Mouse (Mus musculus) splenic B cell, adult 2 months (primary cell): ENCODE results near the gene Arrdc1.

ENCODE experiments used
- DNase-seq: peaks from one replicate; pipeline ENCODE4 v3.0.0-alpha.2; 2011; ENCODE audit warnings: low read depth, low spot score
- H3K27me3 ChIP-seq: 2 replicates; pipeline ENCODE4 v1.6.1; 2012; ENCODE audit warnings: mild to moderate bottlenecking, low read length, moderate library complexity, mixed read lengths; ENCODE audit not compliant: control insufficient read depth, poor library complexity, insufficient read depth, severe bottlenecking
- H3K36me3 ChIP-seq: 2 replicates; pipeline ENCODE4 v1.6.1; 2012; ENCODE audit warnings: mild to moderate bottlenecking, low read length, moderate library complexity, mixed read lengths; ENCODE audit not compliant: control insufficient read depth, poor library complexity, insufficient read depth, severe bottlenecking

The Arrdc1 gene

DNA sequence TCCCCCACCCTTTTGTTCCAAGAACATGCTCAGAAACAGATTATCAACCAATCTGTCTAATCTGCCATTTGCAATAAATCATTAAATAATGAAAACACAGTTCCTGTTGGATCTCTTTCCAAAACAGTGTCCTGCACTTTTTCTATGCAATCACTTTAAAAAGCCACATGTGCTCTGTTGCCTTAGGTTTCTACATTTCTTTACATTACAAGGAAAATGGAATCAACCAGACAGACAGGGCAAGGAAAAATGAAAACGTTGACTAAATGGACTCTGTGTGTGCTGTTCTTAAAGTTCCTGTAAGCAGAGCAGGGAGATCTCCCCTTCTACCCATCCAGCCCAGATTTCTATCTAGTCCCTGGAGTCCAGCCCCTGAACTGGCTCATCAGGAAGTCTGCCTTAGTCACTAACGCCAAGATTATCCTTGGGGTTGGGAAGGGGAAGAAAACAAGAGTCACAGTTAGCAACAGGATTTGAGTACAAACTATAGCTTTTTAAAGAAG is 29.3 kb downstream of the Arrdc1 start:
- no peaks in the 10 kb centered on the region for H3K36me3 ChIP-seq
- H3K27me3 ChIP-seq = no peaks in the 10 kb centered on the region
- DNase-seq = no peak

- H3K27me3 ChIP-seq = no peaks in the 10 kb centered on the region
Observed at GRCm38 (mm10) chr2:24904823-24905652, 30.0 kb downstream of the Arrdc1 start.

DNA sequence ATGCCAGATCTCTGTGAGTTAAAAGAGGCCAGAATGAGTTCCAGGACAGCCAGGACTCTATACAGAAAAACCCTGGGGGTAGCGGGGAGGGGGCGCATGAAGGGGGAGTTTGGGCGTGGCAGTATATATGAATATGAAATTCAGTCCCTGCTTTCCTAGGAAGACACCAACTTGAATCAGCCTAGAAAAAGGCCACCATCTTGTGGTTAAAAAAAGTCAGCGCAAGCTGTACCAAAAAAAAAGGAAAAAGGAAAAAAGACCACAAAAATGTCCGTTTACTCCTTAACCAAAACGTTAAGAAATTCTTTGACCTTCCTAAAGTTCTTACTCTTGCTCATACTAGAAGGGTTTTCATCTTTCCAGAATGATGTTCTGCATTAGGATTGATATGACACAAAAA is 32.1 kb downstream of the Arrdc1 start:
- Histone ChIP-seq H3K36me3 (no peaks in the 10 kb centered on the region), H3K27me3 (no peaks in the 10 kb centered on the region)
- no peak for DNase-seq

More at GRCm38 (mm10) chr2:24904823-24905652, 30.0 kb downstream of the Arrdc1 start:
- DNase-seq = no peak
- H3K36me3 ChIP-seq = no peaks in the 10 kb centered on the region

DNA sequence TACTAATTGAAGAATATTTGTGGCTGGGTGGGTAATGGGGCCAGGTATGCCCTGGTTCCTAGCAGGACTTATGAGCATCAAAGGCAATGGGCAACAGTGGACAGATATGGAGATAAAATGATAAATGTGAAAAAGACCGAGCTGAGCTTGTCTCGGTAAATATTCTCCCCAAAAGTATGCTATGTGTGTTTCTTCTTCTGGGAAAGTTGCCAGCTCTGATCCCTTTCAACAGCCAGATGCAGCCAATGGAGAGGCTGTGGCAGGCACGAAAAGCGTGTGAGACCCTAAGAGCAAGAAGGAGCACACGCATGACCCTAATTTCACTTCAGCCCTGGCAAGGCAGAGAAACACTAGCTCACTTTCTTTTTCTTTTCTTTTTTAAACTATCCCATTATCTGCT is 34.0 kb downstream of the Arrdc1 start:
- H3K36me3 ChIP-seq = no peaks in the 10 kb centered on the region
- H3K27me3 ChIP-seq = no peaks in the 10 kb centered on the region
- DNase-seq = no peak

DNA sequence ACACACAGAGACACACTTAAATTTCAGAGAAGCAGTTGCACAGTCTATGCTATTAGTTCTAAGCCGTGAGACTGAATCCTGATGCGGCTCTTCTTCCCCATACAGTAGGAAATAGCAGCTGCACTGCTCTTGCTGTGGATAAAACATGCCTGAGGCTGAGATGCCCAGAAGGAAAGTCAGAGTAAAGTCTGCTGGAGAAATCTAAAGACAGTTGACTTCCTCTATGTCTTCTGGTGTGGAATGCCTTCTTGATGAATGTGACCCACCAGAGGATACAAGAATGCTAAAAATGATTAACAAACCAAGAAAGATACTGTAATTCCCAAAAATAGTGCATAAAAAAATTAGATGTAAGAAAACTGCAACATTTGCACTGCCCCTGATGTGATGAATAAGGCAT is 35.8 kb downstream of the Arrdc1 start:
- no peaks in the 10 kb centered on the region for H3K27me3 ChIP-seq
- no peak for DNase-seq
- H3K36me3 ChIP-seq = no peaks in the 10 kb centered on the region

GRCm38 (mm10) chr2:24896761-24897160 is 38.3 kb downstream of the Arrdc1 start:
- no peak for DNase-seq
- no peaks in the 10 kb centered on the region for H3K27me3 ChIP-seq
- H3K36me3 ChIP-seq = no peaks in the 10 kb centered on the region

- no peak for DNase-seq
- H3K36me3 ChIP-seq = no peaks in the 10 kb centered on the region
Observed at GRCm38 (mm10) chr2:24894211-24894610, 40.8 kb downstream of the Arrdc1 start.

GRCm38 (mm10) chr2:24892318-24892717 is 42.7 kb downstream of the Arrdc1 start:
- no peaks in the 10 kb centered on the region for H3K27me3 ChIP-seq
- no peaks in the 10 kb centered on the region for H3K36me3 ChIP-seq
- no peak for DNase-seq

More at GRCm38 (mm10) chr2:24894211-24894610, 40.8 kb downstream of the Arrdc1 start:
- H3K27me3 ChIP-seq = no peaks in the 10 kb centered on the region

DNA sequence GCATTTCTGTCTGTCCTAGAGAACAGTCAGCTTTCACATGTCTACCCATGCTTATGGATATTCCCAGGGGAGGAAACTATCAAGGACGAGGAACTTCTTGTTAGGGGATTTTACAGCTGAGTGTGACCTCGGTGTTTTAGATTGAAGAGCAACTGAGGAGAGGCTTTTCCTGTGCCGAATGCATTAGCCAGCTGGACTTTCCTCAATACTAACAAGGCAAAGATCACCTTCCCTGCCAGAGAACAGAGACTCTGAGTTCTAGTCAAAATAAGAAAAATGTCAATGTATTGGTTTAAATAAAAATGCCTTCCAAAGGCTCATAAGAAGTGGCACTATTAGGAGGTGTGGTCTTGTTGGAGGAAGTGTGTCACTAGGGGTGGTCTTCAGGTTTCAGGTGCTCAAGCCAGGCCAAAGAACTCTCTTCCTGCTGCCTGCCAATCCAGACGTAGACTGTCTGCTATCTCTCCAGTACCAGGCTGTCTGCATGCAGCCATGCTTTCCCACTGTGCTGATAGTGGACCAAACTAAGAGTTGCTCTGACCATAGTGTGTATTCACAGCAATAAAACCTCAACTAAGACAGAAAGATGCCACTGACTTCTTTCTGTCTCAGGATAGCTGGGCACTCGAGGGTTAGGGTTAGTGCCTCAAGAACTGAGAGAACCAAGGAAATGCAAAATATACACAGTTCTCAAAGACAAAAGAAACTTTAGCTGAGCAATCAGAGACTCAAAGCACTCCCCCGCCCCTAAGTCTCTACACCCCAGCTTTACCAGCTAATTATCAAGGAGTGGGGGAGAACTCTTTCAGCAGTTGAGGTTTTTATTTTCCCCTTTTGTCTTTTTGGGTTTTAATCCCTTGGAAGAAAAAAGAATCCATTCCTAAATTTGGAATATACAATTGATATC is 44.3 kb downstream of the Arrdc1 start:
- DNase-seq = no peak
- no peaks in the 10 kb centered on the region for H3K27me3 ChIP-seq
- no peaks in the 10 kb centered on the region for H3K36me3 ChIP-seq

DNA sequence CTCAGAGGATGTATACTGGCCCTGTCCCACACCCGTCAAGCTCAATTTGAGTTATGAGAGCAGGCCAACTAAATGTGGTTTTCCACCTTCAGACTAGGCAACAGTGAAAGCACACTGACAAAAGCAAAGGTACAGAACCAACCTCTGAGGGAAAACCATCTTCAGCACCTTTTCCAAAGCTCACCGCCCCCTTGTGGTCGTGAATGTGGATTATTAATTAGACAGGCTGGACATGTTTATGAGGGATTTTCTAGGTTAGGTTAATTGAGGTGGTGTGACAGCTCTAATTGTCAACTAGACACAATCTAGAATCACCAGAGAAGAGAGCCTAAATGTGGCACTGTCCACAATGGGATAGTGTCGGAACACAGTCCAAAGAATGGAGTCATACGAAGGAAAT is 46.2 kb downstream of the Arrdc1 start:
- DNase-seq = peak; percentile 48
- Histone ChIP-seq H3K36me3 (no peaks in the 10 kb centered on the region), H3K27me3 (no peaks in the 10 kb centered on the region)

- H3K36me3 ChIP-seq = 0 out of 2 replicates have a peak, but pooled peaks cover 5% of the 10 kb centered on the region
- no peak for DNase-seq
- H3K27me3 ChIP-seq = no peaks in the 10 kb centered on the region
Observed at GRCm38 (mm10) chr2:24880686-24881085, 54.4 kb downstream of the Arrdc1 start.
